Mouse (Mus musculus) mouse trophoblast stem cell (cell line): ENCODE measurements around the gene Nudt15.

Experiments
- in situ Hi-C, 2 experiments: fragments of 300-500 bp; cut with MseI, MboI; formaldehyde crosslinking; loops; 2 replicates in 1 of 2; 3 replicates in 1 of 2; pipeline ENCODE4 v1.15.1; 2025

Nudt15 gene

GRCm38 (mm10) chr14:73507702-73508376 lies 40.2 kb downstream of the Nudt15 start:
- in situ Hi-C loops: no loop called here

- in situ Hi-C loops: no loop called here
These were observed 40.8 kb downstream of the Nudt15 start for GRCm38 (mm10) chr14:73507200-73507599.

- in situ Hi-C loops: no loop called here
These were observed 41.8 kb downstream of the Nudt15 start for GRCm38 (mm10) chr14:73506283-73506682.

GRCm38 (mm10) chr14:73503237-73503933 lies 44.7 kb downstream of the Nudt15 start:
- in situ Hi-C loops: no loop called here

GRCm38 (mm10) chr14:73502591-73503184 lies 45.4 kb downstream of the Nudt15 start:
- in situ Hi-C loops: no loop called here

GRCm38 (mm10) chr14:73501721-73502120 lies 46.3 kb downstream of the Nudt15 start:
- in situ Hi-C loops: no loop called here

- in situ Hi-C loops: no loop called here
These were observed 46.8 kb downstream of the Nudt15 start for GRCm38 (mm10) chr14:73501283-73501682.

- in situ Hi-C loops: no loop called here
These were observed 52.3 kb downstream of the Nudt15 start for GRCm38 (mm10) chr14:73495753-73496152.

GRCm38 (mm10) chr14:73494122-73494521 lies 53.9 kb downstream of the Nudt15 start:
- in situ Hi-C loops: no loop called here

GRCm38 (mm10) chr14:73493356-73493755 lies 54.7 kb downstream of the Nudt15 start:
- in situ Hi-C loops: no loop called here

GRCm38 (mm10) chr14:73486641-73487040 lies 61.4 kb downstream of the Nudt15 start:
- in situ Hi-C loops: no loop called here

- in situ Hi-C loops: no loop called here
These were observed 63.5 kb downstream of the Nudt15 start for GRCm38 (mm10) chr14:73484366-73485110.

GRCm38 (mm10) chr14:73483516-73484229 lies 64.4 kb downstream of the Nudt15 start:
- in situ Hi-C loops: no loop called here

GRCm38 (mm10) chr14:73479771-73480170 lies 68.3 kb downstream of the Nudt15 start:
- in situ Hi-C loops: no loop called here

- in situ Hi-C loops: no loop called here
These were observed 69.7 kb downstream of the Nudt15 start for GRCm38 (mm10) chr14:73478321-73478720.

- in situ Hi-C loops: no loop called here
These were observed 71.0 kb downstream of the Nudt15 start for GRCm38 (mm10) chr14:73477077-73477476.

- in situ Hi-C loops: no loop called here
These were observed 71.6 kb downstream of the Nudt15 start for GRCm38 (mm10) chr14:73476361-73476934.

GRCm38 (mm10) chr14:73475506-73475905 lies 72.5 kb downstream of the Nudt15 start:
- in situ Hi-C loops: no loop called here

- in situ Hi-C loops: no loop called here
These were observed 73.4 kb downstream of the Nudt15 start for GRCm38 (mm10) chr14:73474636-73475093.

- in situ Hi-C loops: no loop called here
These were observed 74.2 kb downstream of the Nudt15 start for GRCm38 (mm10) chr14:73473670-73474460.
